Mouse (Mus musculus): Measurements from ENCODE around the gene Miox. TPM values are rescaled to one million over a fixed set of nuclear protein-coding genes. Genes with fewer than 3 reads are reported as not detected.

Miox gene
- polyA plus RNA-seq, 1 experiment, result not detected

- no peak for DNase-seq
- H3K4me3 ChIP-seq (replicated peaks; ENCODE audit: insufficient read depth, low read depth, low read length), result no peak overlapping the region
- H3K27me3 ChIP-seq (ENCODE audit: control insufficient read depth, insufficient read depth, low read length), result no peaks in the 10 kb centered on the region
- TF ChIP-seq CTCF (IDR thresholded peaks at IDR 0.05; ENCODE audit: borderline replicate concordance, insufficient read depth, low read depth, low read length), result no peak
- TF ChIP-seq POLR2A (IDR thresholded peaks at IDR 0.05; ENCODE audit: borderline replicate concordance, insufficient read depth, low read length), result no peak
- H3K4me1 ChIP-seq (ENCODE audit: control insufficient read depth, insufficient read depth, low read length), result peaks cover 5% of the 10 kb centered on the region; the same call in 1 of the 2 replicates
- 83% methylated on average over 16 of the region's 16 CpGs for WGBS
- no peak overlapping the region for H3K27ac ChIP-seq (ENCODE audit: insufficient read depth, low read length)
These were observed 19.6 kb downstream of the Miox start for GRCm38 (mm10) chr15:89353837-89354236.

GRCm38 (mm10) chr15:89354455-89354854 is 20.3 kb downstream of the Miox start:
- H3K4me3 ChIP-seq (replicated peaks; ENCODE audit: insufficient read depth, low read depth, low read length), result peak overlapping the region; percentile 92
- no peak overlapping the region for H3K27ac ChIP-seq (ENCODE audit: insufficient read depth, low read length)
- peak in 1 of 2 experiments; percentile 33 for DNase-seq
- no peak for TF ChIP-seq POLR2A (IDR thresholded peaks at IDR 0.05; ENCODE audit: borderline replicate concordance, insufficient read depth, low read length)
- TF ChIP-seq CTCF (IDR thresholded peaks at IDR 0.05; ENCODE audit: borderline replicate concordance, insufficient read depth, low read depth, low read length), result no peak
- 49% methylated on average over 7 of the region's 7 CpGs for WGBS
- H3K27me3 ChIP-seq (ENCODE audit: control insufficient read depth, insufficient read depth, low read length), result no peaks in the 10 kb centered on the region
- H3K4me1 ChIP-seq (ENCODE audit: control insufficient read depth, insufficient read depth, low read length), result peaks cover 5% of the 10 kb centered on the region; the same call in 1 of the 2 replicates

- peak within 1 kb of the TSS; percentile 92 for H3K27ac ChIP-seq (ENCODE audit: insufficient read depth, low read length)
- no peaks in the 10 kb centered on the region for H3K27me3 ChIP-seq (ENCODE audit: control insufficient read depth, insufficient read depth, low read length)
- DNase-seq, result peak; percentile 93 to 96
- WGBS, result under 1% methylated on average over 64 of the region's 64 CpGs
- peaks cover 5% of the 10 kb centered on the region; the same call in 1 of the 2 replicates for H3K4me1 ChIP-seq (ENCODE audit: control insufficient read depth, insufficient read depth, low read length)
- peak within 1 kb of the TSS; percentile 92 for H3K4me3 ChIP-seq (replicated peaks; ENCODE audit: insufficient read depth, low read depth, low read length)
- TF ChIP-seq POLR2A (IDR thresholded peaks at IDR 0.05; ENCODE audit: borderline replicate concordance, insufficient read depth, low read length), result peak; percentile 75; the same call in 1 of the 2 replicates
- TF ChIP-seq CTCF (IDR thresholded peaks at IDR 0.05; ENCODE audit: borderline replicate concordance, insufficient read depth, low read depth, low read length), result no peak
These were observed 21.3 kb downstream of the Miox start, which contains the start of the genes Lmf2 and Ncaph2 for GRCm38 (mm10) chr15:89355241-89356187. Lmf2 (minus strand) TSS chr15:89355659. Ncaph2 (plus strand) TSS chr15:89355719.

GRCm38 (mm10) chr15:89356372-89356771 is 22.2 kb downstream of the Miox start:
- Histone ChIP-seq H3K4me1 (ENCODE audit: control insufficient read depth, insufficient read depth, low read length) (peaks cover 5% of the 10 kb centered on the region; the same call in 1 of the 2 replicates), H3K27me3 (ENCODE audit: control insufficient read depth, insufficient read depth, low read length) (no peaks in the 10 kb centered on the region), H3K27ac (ENCODE audit: insufficient read depth, low read length) (no peak overlapping the region), H3K4me3 (replicated peaks; ENCODE audit: insufficient read depth, low read depth, low read length) (peak overlapping the region; percentile 92)
- TF ChIP-seq CTCF (IDR thresholded peaks at IDR 0.05; ENCODE audit: borderline replicate concordance, insufficient read depth, low read depth, low read length) (no peak), POLR2A (IDR thresholded peaks at IDR 0.05; ENCODE audit: borderline replicate concordance, insufficient read depth, low read length) (no peak)
- WGBS, result 0% methylated on average over 15 of the region's 15 CpGs
- DNase-seq, result peak in 1 of 2 experiments; percentile 28

DNA sequence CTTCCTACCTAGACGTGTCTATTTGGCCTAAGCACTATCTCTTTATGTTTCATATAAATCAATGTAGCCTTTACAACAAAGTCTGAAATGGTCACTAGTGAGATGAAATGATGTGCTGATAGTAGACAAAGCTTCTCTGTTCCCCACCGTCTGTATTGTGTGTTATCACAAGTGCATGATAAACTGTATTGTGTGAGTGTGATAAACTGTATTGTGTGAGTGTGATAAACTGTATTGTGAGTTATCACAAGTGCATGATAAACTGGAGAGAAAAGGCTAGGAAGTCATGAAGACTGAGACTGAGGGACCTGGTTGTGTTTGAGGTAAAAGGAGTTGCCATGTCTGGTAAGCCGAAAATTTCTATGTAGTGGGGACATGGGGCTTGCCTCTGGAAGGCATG is 24.6 kb downstream of the Miox start:
- DNase-seq, result no peak
- Histone ChIP-seq H3K27ac (ENCODE audit: insufficient read depth, low read length) (no peak overlapping the region), H3K27me3 (ENCODE audit: control insufficient read depth, insufficient read depth, low read length) (no peaks in the 10 kb centered on the region), H3K4me1 (ENCODE audit: control insufficient read depth, insufficient read depth, low read length) (peaks cover 12% of the 10 kb centered on the region), H3K4me3 (replicated peaks; ENCODE audit: insufficient read depth, low read depth, low read length) (no peak overlapping the region)
- TF ChIP-seq POLR2A (IDR thresholded peaks at IDR 0.05; ENCODE audit: borderline replicate concordance, insufficient read depth, low read length), result no peak
- no peak for TF ChIP-seq CTCF (IDR thresholded peaks at IDR 0.05; ENCODE audit: borderline replicate concordance, insufficient read depth, low read depth, low read length)
- 80% methylated on average over 3 of the region's 3 CpGs for WGBS

- peaks cover 29% of the 10 kb centered on the region for H3K4me1 ChIP-seq (ENCODE audit: control insufficient read depth, insufficient read depth, low read length)
- no peak overlapping the region for H3K4me3 ChIP-seq (replicated peaks; ENCODE audit: insufficient read depth, low read depth, low read length)
- no peaks in the 10 kb centered on the region for H3K27me3 ChIP-seq (ENCODE audit: control insufficient read depth, insufficient read depth, low read length)
- TF ChIP-seq POLR2A (IDR thresholded peaks at IDR 0.05; ENCODE audit: borderline replicate concordance, insufficient read depth, low read length) (no peak), CTCF (IDR thresholded peaks at IDR 0.05; ENCODE audit: borderline replicate concordance, insufficient read depth, low read depth, low read length) (no peak)
- H3K27ac ChIP-seq (ENCODE audit: insufficient read depth, low read length), result no peak overlapping the region
- WGBS, result 61% methylated on average over 7 of the region's 7 CpGs
- no peak for DNase-seq
These were observed 28.9 kb downstream of the Miox start for GRCm38 (mm10) chr15:89363051-89363450.

DNA sequence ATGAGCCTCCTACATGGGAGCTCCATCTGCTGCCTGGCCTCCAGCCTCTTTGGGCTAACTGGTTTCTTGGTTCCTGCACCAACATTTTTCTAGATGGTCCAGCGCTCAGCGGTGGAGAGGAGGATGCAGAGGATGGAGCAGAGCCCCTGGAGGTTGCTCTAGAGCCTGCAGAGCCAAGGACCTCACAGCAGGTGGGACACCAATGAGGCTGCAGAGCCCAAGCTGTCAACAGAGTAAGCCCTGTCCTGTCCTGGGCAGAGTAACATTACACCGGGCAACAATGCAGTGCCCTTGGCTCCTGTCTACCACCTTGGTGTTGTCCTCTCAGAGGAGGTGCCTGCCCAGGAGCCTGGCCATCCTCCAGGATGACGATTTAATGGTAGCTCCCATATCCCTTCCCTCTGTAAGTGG is 30.9 kb downstream of the Miox start:
- Histone ChIP-seq H3K4me3 (replicated peaks; ENCODE audit: insufficient read depth, low read depth, low read length) (no peak overlapping the region), H3K27ac (ENCODE audit: insufficient read depth, low read length) (peak overlapping the region; percentile 73), H3K27me3 (ENCODE audit: control insufficient read depth, insufficient read depth, low read length) (no peaks in the 10 kb centered on the region), H3K4me1 (ENCODE audit: control insufficient read depth, insufficient read depth, low read length) (peaks cover 29% of the 10 kb centered on the region)
- peak; percentile 92 to 95 for DNase-seq
- TF ChIP-seq POLR2A (IDR thresholded peaks at IDR 0.05; ENCODE audit: borderline replicate concordance, insufficient read depth, low read length) (no peak; the same call in 1 of the 2 replicates), CTCF (IDR thresholded peaks at IDR 0.05; ENCODE audit: borderline replicate concordance, insufficient read depth, low read depth, low read length) (peak; percentile 20; the same call in 1 of the 2 replicates)
- 13% methylated on average over 4 of the region's 4 CpGs for WGBS

Measured in cerebellum, adult 2 months (tissue).